Mouse (Mus musculus): ENCODE measurements around the gene Lin54. TPM values are rescaled to one million over a fixed set of nuclear protein-coding genes. Genes with fewer than 3 reads are reported as not detected.

The Lin54 gene
- total and polyA plus RNA-seq, 3 experiments, result 11.8 to 14.1 (median 12.9) TPM

GRCm38 (mm10) chr5:100423626-100424025 lies 76.8 kb downstream of the Lin54 start:
- Histone ChIP-seq H3K4me3 (replicated peaks in 1 of 3; ENCODE audit: low read depth in 2 of 3, low read length in 2 of 3, poor library complexity in 1 of 3) (peak overlapping the region in 2 of 3 experiments; percentile 6 to 22), H3K79me2 (replicated peaks; ENCODE audit: control insufficient read depth, extremely low read depth, insufficient read depth, poor library complexity, severe bottlenecking) (peaks cover 75% of the 10 kb centered on the region), H3K27ac (ENCODE audit: insufficient read depth, low read depth) (0 out of 2 replicates have a peak overlapping the region, but pooled peaks have one; percentile 22), H3K27me3 (replicated peaks) (no peaks in the 10 kb centered on the region), H3K9ac (ENCODE audit: insufficient read depth, low read depth) (peak overlapping the region; percentile 17; the same call in 1 of the 2 replicates), H3K4me1 (ENCODE audit: control insufficient read depth in 1 of 2, insufficient read depth in 2 of 2) (peaks cover 18 to 67% of the 10 kb centered on the region in 2 experiments), H3K4me2 (ENCODE audit: insufficient read depth, low read depth, poor library complexity, severe bottlenecking) (peak overlapping the region; percentile 26), H3K9me3 (replicated peaks; ENCODE audit: low read length) (no peaks in the 10 kb centered on the region), H3K36me3 (replicated peaks in 1 of 2; ENCODE audit: control insufficient read depth in 1 of 2, insufficient read depth in 1 of 2, low read length in 1 of 2) (peaks cover 79 to 88% of the 10 kb centered on the region in 2 experiments)
- dilution Hi-C loops (cut with MboI; ENCODE audit: extremely low pct_ligation_motif_present, extremely low pct_unique_long_range_greater_than_20kb, low sequenced_read_pairs) (no loop called here), in situ Hi-C loops (cut with MboI; ENCODE audit: low pct_ligation_motif_present, low pct_unique_long_range_greater_than_20kb, low sequenced_read_pairs) (no loop called here)
- DNase-seq (ENCODE audit: extremely low read depth), result no peak
- TF ChIP-seq BHLHE40 (IDR thresholded peaks at IDR 0.05; ENCODE audit: low read depth, low read length) (no peak), EP300 (IDR thresholded peaks at IDR 0.05; ENCODE audit: low read length) (no peak), MAZ (IDR thresholded peaks at IDR 0.05; ENCODE audit: low read depth, low read length) (no peak), POLR2A (IDR thresholded peaks at IDR 0.05; ENCODE audit: low read depth, low read length) (0 out of 2 replicates have a peak, but pooled peaks have one; percentile 12)

GRCm38 (mm10) chr5:100418861-100419260 lies 81.6 kb downstream of the Lin54 start:
- Histone ChIP-seq H3K4me1 (ENCODE audit: control insufficient read depth in 1 of 2, insufficient read depth in 2 of 2) (peaks cover 15 to 67% of the 10 kb centered on the region in 2 experiments), H3K4me3 (replicated peaks in 1 of 3; ENCODE audit: low read depth in 2 of 3, low read length in 2 of 3, poor library complexity in 1 of 3) (no peak overlapping the region), H3K9me3 (replicated peaks; ENCODE audit: low read length) (no peaks in the 10 kb centered on the region), H3K27me3 (replicated peaks) (no peaks in the 10 kb centered on the region), H3K36me3 (replicated peaks in 1 of 2; ENCODE audit: control insufficient read depth in 1 of 2, insufficient read depth in 1 of 2, low read length in 1 of 2) (peaks cover 44 to 61% of the 10 kb centered on the region in 2 experiments), H3K9ac (ENCODE audit: insufficient read depth, low read depth) (no peak overlapping the region), H3K79me2 (replicated peaks; ENCODE audit: control insufficient read depth, extremely low read depth, insufficient read depth, poor library complexity, severe bottlenecking) (peaks cover 41% of the 10 kb centered on the region), H3K4me2 (ENCODE audit: insufficient read depth, low read depth, poor library complexity, severe bottlenecking) (no peak overlapping the region), H3K27ac (ENCODE audit: insufficient read depth, low read depth) (0 out of 2 replicates have a peak overlapping the region, but pooled peaks have one; percentile 10)
- dilution Hi-C loops (cut with MboI; ENCODE audit: extremely low pct_ligation_motif_present, extremely low pct_unique_long_range_greater_than_20kb, low sequenced_read_pairs) (no loop called here), in situ Hi-C loops (cut with MboI; ENCODE audit: low pct_ligation_motif_present, low pct_unique_long_range_greater_than_20kb, low sequenced_read_pairs) (no loop called here)
- no peak for DNase-seq (ENCODE audit: extremely low read depth)
- 0 out of 2 replicates have a peak, but pooled peaks have one; percentile 30 for TF ChIP-seq CHD2 (IDR thresholded peaks at IDR 0.05; ENCODE audit: low read length)
- TF ChIP-seq ELF1 (IDR thresholded peaks at IDR 0.05; ENCODE audit: low read depth, low read length), result no peak

- no peak overlapping the region for H3K4me3 ChIP-seq (replicated peaks in 1 of 3; ENCODE audit: low read depth in 2 of 3, low read length in 2 of 3, poor library complexity in 1 of 3)
- peaks cover 39% of the 10 kb centered on the region for H3K79me2 ChIP-seq (replicated peaks; ENCODE audit: control insufficient read depth, extremely low read depth, insufficient read depth, poor library complexity, severe bottlenecking)
- H3K4me1 ChIP-seq (ENCODE audit: control insufficient read depth in 1 of 2, insufficient read depth in 2 of 2), result peaks cover 11 to 67% of the 10 kb centered on the region in 2 experiments
- no peak overlapping the region for H3K27ac ChIP-seq (ENCODE audit: insufficient read depth, low read depth)
- H3K27me3 ChIP-seq (replicated peaks), result no peaks in the 10 kb centered on the region
- H3K9me3 ChIP-seq (replicated peaks; ENCODE audit: low read length), result no peaks in the 10 kb centered on the region
- peaks cover 37 to 55% of the 10 kb centered on the region in 2 experiments for H3K36me3 ChIP-seq (replicated peaks in 1 of 2; ENCODE audit: control insufficient read depth in 1 of 2, insufficient read depth in 1 of 2, low read length in 1 of 2)
- no peak overlapping the region for H3K4me2 ChIP-seq (ENCODE audit: insufficient read depth, low read depth, poor library complexity, severe bottlenecking)
- dilution Hi-C loops (cut with MboI; ENCODE audit: extremely low pct_ligation_motif_present, extremely low pct_unique_long_range_greater_than_20kb, low sequenced_read_pairs) (no loop called here), in situ Hi-C loops (cut with MboI; ENCODE audit: low pct_ligation_motif_present, low pct_unique_long_range_greater_than_20kb, low sequenced_read_pairs) (no loop called here)
- no peak for DNase-seq (ENCODE audit: extremely low read depth)
- no peak for TF ChIP-seq CHD2 (IDR thresholded peaks at IDR 0.05; ENCODE audit: low read length)
- TF ChIP-seq BHLHE40 (IDR thresholded peaks at IDR 0.05; ENCODE audit: low read depth, low read length), result no peak
- TF ChIP-seq TCF12 (IDR thresholded peaks at IDR 0.05; ENCODE audit: low read depth, low read length), result no peak
- TF ChIP-seq MXI1 (IDR thresholded peaks at IDR 0.05; ENCODE audit: low read depth, low read length), result no peak
- no peak for TF ChIP-seq PAX5 (IDR thresholded peaks at IDR 0.05; ENCODE audit: low read length)
- TF ChIP-seq POLR2AphosphoS2 (IDR thresholded peaks at IDR 0.05; ENCODE audit: low read depth, low read length), result no peak
- TF ChIP-seq USF1 (IDR thresholded peaks at IDR 0.05; ENCODE audit: low read depth, low read length), result no peak
- TF ChIP-seq ZKSCAN1 (IDR thresholded peaks at IDR 0.05; ENCODE audit: borderline replicate concordance, low read depth, low read length), result no peak
- no peak for TF ChIP-seq IRF4 (IDR thresholded peaks at IDR 0.05; ENCODE audit: low read depth, low read length)
- no peak for TF ChIP-seq ELF1 (IDR thresholded peaks at IDR 0.05; ENCODE audit: low read depth, low read length)
- TF ChIP-seq MEF2A (IDR thresholded peaks at IDR 0.05; ENCODE audit: borderline replicate concordance, low read depth, low read length), result no peak
- no peak for TF ChIP-seq RCOR1 (conservative IDR thresholded peaks at IDR 0.05; ENCODE audit: low read depth, low read length)
- TF ChIP-seq MYC (IDR thresholded peaks at IDR 0.05; ENCODE audit: low read depth, low read length), result no peak
- TF ChIP-seq SIN3A (IDR thresholded peaks at IDR 0.05; ENCODE audit: low read length), result no peak
- no peak for TF ChIP-seq USF2 (conservative IDR thresholded peaks at IDR 0.05; ENCODE audit: low read depth, low read length)
- no peak for TF ChIP-seq POLR2A (IDR thresholded peaks at IDR 0.05; ENCODE audit: low read depth, low read length)
- no peak for TF ChIP-seq GABPA (IDR thresholded peaks at IDR 0.05; ENCODE audit: insufficient replicate concordance, low read depth, low read length)
- H3K9ac ChIP-seq (ENCODE audit: insufficient read depth, low read depth), result no peak overlapping the region
These were observed 82.4 kb downstream of the Lin54 start for GRCm38 (mm10) chr5:100418077-100418476.

All from CH12.LX (cell line).